Mouse (Mus musculus): ENCODE results near the gene Wdr31. TPM values are rescaled to one million over a fixed set of nuclear protein-coding genes. Genes with fewer than 3 reads are reported as not detected.

Gene Wdr31
- total and polyA plus RNA-seq, 2 experiments from 2014 or later: 13.1 to 25.9 TPM

DNA sequence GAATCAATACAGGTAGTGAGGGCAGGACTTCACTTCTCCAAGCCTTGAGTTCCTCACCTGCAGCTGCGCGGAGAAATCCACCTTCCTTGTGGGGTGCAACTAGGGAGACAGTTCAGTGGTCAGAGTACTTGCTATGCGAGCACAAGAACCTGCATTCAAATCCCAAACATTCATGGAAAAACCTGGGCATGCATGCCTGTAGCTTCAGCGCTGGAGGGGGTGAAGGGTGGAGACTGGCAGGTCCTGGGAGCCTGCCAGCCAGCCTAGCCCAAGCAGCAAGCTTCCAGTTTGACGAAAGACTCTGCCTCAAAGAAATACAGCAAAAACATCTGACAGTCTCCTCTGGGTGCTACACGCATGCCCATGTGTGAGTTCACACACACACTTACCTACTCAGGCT is 35.6 kb downstream of the Wdr31 start, which contains the start of gene Rnf183:
Rnf183 (minus strand) TSS at position 172 of the 400 bp plus-strand sequence.
- H3K9me3 ChIP-seq (ENCODE audit: low read length): no peaks in the 10 kb centered on the region
- H3K4me3 ChIP-seq (ENCODE audit: low read depth, low read length): no peak within 1 kb of the TSS
- H3K27me3 ChIP-seq (ENCODE audit: insufficient read depth, low read length): no peaks in the 10 kb centered on the region
- no peak within 1 kb of the TSS for H3K27ac ChIP-seq (ENCODE audit: low read depth, low read length)
- H3K36me3 ChIP-seq (ENCODE audit: insufficient read depth, low read length): no peaks in the 10 kb centered on the region
- DNase-seq (ENCODE audit: low spot score) (no peak), ATAC-seq (ENCODE audit: low FRiP score) (no peak)
- H3K4me1 ChIP-seq (ENCODE audit: insufficient read depth, low read length): no peaks in the 10 kb centered on the region
- H3K9ac ChIP-seq (replicated peaks; ENCODE audit: low read length, poor library complexity, severe bottlenecking): no peak within 1 kb of the TSS
- TF ChIP-seq CTCF (IDR thresholded peaks at IDR 0.05): no peak
- WGBS: 84% methylated on average over 6 of the region's 6 CpGs
- H3K4me2 ChIP-seq (ENCODE audit: low read depth, low read length, poor library complexity, severe bottlenecking): no peak within 1 kb of the TSS

DNA sequence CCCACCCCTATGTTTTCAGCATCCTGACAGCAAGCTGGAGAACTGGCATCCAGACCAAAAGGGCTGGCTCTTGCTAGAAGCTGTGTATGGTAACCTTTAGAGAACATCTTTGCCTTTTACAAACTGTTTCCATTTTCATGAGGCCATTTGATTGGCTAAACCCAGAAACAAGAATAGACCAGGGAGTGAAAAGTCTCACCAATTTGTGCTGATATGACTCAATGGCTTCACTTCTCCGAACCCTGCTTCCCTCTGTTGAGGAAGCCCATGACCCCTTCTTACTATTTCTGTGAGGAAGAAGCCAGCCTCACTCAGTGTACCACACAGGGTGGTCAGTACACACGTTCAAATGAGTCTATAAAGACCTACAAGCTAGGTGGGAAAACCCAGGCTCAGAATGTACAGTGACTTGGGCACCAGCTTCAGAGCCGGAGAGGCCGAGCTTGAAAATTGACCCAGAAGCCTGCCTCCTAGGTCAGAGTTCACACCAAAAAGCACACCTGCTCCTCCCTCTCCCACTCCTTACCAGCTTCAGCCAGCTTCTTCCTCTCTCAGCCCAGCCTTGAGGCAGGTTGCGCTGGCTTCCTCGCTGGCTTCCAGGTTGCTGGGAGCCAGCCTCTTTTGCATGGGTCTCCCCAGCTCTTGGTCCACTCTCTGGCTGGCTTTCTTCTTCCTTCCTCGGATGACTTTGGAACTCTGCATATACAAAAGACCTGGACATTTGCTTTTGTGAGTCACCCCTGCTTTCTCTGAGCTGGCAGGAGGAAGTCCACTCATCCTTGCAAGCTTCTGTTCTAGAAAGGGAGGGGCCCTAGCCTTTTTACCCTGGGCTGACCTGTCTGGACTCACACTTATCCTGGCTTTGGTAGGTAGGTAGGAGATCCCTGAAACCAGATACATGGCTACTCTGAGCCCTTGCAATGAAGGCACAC is 36.5 kb downstream of the Wdr31 start:
- H3K9ac ChIP-seq (replicated peaks; ENCODE audit: low read length, poor library complexity, severe bottlenecking): no peak overlapping the region
- ATAC-seq (ENCODE audit: low FRiP score): no peak
- no peak overlapping the region for H3K4me3 ChIP-seq (ENCODE audit: low read depth, low read length)
- no peaks in the 10 kb centered on the region for H3K27me3 ChIP-seq (ENCODE audit: insufficient read depth, low read length)
- H3K9me3 ChIP-seq (ENCODE audit: low read length): no peaks in the 10 kb centered on the region
- H3K4me2 ChIP-seq (ENCODE audit: low read depth, low read length, poor library complexity, severe bottlenecking): no peak overlapping the region
- DNase-seq (ENCODE audit: low spot score): no peak
- TF ChIP-seq CTCF (IDR thresholded peaks at IDR 0.05): no peak
- H3K36me3 ChIP-seq (ENCODE audit: insufficient read depth, low read length): no peaks in the 10 kb centered on the region
- H3K4me1 ChIP-seq (ENCODE audit: insufficient read depth, low read length): no peaks in the 10 kb centered on the region
- H3K27ac ChIP-seq (ENCODE audit: low read depth, low read length): no peak overlapping the region
- 76% methylated on average over 7 of the region's 7 CpGs for WGBS

DNA sequence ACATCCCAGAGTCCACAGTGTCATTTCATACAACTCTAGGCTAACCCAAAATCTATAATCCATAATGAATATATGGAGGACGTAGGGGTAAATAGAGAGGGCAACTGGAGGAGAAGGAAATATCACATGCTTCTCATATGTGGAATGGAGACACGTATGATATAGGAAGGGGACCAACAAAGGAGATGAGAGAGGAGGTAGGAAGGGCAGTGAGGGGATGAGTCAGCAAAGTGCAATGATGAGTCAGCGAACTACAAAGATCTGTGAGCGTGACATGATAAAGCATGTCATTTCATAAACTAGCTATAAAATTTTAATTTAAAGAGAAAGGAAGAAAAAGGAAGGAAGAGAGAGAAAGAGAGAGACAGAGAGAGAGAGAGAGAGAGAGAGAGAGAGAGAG is 39.2 kb downstream of the Wdr31 start:
- no peak overlapping the region for H3K27ac ChIP-seq (ENCODE audit: low read depth, low read length)
- no peaks in the 10 kb centered on the region for H3K27me3 ChIP-seq (ENCODE audit: insufficient read depth, low read length)
- WGBS: 84% methylated on average over 4 of the region's 4 CpGs
- H3K4me1 ChIP-seq (ENCODE audit: insufficient read depth, low read length): no peaks in the 10 kb centered on the region
- H3K9me3 ChIP-seq (ENCODE audit: low read length): no peaks in the 10 kb centered on the region
- H3K4me2 ChIP-seq (ENCODE audit: low read depth, low read length, poor library complexity, severe bottlenecking): no peak overlapping the region
- no peaks in the 10 kb centered on the region for H3K36me3 ChIP-seq (ENCODE audit: insufficient read depth, low read length)
- H3K4me3 ChIP-seq (ENCODE audit: low read depth, low read length): no peak overlapping the region
- DNase-seq (ENCODE audit: low spot score) (no peak), ATAC-seq (ENCODE audit: low FRiP score) (no peak)
- no peak for TF ChIP-seq CTCF (IDR thresholded peaks at IDR 0.05)
- no peak overlapping the region for H3K9ac ChIP-seq (replicated peaks; ENCODE audit: low read length, poor library complexity, severe bottlenecking)

DNA sequence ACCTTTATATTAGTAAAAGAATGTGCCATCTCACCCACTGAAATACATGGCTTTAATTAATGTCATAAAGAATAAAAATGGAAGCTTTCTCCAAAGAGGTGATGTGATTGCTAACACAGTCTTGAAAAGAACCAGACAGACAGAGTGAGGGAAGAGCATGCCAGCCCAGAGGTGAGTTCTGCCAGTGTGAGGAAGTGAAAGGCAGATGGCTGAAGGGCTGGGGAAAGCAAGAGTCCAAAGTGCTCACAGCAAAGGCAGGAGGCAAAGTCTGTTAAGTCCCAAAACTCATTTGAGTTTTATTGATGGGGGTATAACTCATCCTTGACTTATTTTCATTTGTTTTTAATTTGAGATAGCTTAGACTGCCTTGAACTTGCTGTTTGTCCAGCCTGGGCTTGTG is 40.0 kb downstream of the Wdr31 start:
- ATAC-seq (ENCODE audit: low FRiP score) (no peak), DNase-seq (ENCODE audit: low spot score) (no peak)
- Histone ChIP-seq H3K36me3 (ENCODE audit: insufficient read depth, low read length) (no peaks in the 10 kb centered on the region), H3K9me3 (ENCODE audit: low read length) (no peaks in the 10 kb centered on the region), H3K9ac (replicated peaks; ENCODE audit: low read length, poor library complexity, severe bottlenecking) (no peak overlapping the region), H3K4me1 (ENCODE audit: insufficient read depth, low read length) (no peaks in the 10 kb centered on the region), H3K27me3 (ENCODE audit: insufficient read depth, low read length) (no peaks in the 10 kb centered on the region), H3K4me2 (ENCODE audit: low read depth, low read length, poor library complexity, severe bottlenecking) (no peak overlapping the region), H3K27ac (ENCODE audit: low read depth, low read length) (no peak overlapping the region), H3K4me3 (ENCODE audit: low read depth, low read length) (no peak overlapping the region)
- TF ChIP-seq CTCF (IDR thresholded peaks at IDR 0.05): no peak

DNA sequence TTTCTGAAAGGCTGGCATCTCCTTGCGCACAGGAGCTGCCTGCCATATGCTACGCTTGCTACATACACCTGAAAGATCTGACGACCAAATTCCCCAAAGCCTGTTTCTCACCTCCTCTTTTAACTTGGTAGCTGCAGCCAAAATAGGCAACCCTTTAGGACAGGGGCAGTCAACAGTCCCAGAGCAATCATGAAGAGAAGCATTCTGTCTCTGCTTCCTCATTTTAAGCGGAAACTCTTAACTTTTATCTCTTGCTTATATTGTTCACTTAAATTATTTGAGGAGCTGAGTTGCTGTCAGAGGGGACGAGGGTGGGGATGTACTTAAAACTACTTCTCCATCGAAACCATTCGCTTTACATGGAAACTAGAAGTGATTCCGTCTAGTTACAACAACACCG is 41.1 kb downstream of the Wdr31 start:
- DNase-seq (ENCODE audit: low spot score): no peak
- Histone ChIP-seq H3K4me1 (ENCODE audit: insufficient read depth, low read length) (no peaks in the 10 kb centered on the region), H3K27ac (ENCODE audit: low read depth, low read length) (no peak overlapping the region), H3K36me3 (ENCODE audit: insufficient read depth, low read length) (peaks cover 4% of the 10 kb centered on the region), H3K9me3 (ENCODE audit: low read length) (no peaks in the 10 kb centered on the region), H3K4me3 (ENCODE audit: low read depth, low read length) (no peak overlapping the region), H3K9ac (replicated peaks; ENCODE audit: low read length, poor library complexity, severe bottlenecking) (no peak overlapping the region), H3K27me3 (ENCODE audit: insufficient read depth, low read length) (no peaks in the 10 kb centered on the region), H3K4me2 (ENCODE audit: low read depth, low read length, poor library complexity, severe bottlenecking) (no peak overlapping the region)
- no peak for TF ChIP-seq CTCF (IDR thresholded peaks at IDR 0.05)
- 87% methylated on average over 9 of the region's 9 CpGs for WGBS
- ATAC-seq (ENCODE audit: low FRiP score): no peak

DNA sequence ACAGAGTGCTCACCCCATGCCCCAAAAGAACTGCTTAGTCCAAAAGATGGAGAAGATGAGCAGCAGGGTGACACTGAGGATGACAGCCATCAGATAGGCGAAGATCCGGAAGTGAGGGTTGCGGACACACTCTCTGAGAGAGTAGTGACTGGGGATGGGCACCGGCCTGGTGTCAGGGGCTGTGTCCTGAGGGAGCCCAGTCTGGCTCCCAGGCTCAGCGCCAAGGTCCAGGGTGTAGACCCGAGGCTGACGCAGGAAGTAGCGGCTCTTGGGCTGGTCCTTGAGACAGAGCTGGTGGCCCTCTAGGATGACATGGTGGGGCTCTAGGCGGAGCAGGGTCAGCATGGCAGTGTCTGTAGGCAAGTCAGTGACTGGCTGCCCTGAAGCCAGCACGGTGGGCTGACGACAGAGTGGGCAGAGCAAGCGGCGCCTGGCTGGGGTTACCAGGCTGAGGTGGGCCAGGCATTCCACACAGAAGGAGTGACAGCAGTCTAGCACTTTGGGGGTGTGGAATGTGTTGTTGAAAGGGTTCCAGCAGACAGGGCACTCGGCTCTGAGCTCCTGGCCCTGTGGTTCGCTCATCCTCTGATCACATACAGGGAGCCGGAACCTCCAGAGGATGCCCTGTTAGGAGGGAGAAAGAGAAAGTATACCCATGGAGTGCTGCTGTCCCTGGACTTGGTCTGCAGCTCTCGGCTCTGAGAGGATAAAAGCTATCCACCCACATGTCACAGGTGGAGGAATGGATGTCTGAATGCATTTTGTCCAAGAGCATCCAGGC is 42.5 kb downstream of the Wdr31 start:
- Histone ChIP-seq H3K4me2 (ENCODE audit: low read depth, low read length, poor library complexity, severe bottlenecking) (no peak overlapping the region), H3K36me3 (ENCODE audit: insufficient read depth, low read length) (peaks cover 15% of the 10 kb centered on the region), H3K9me3 (ENCODE audit: low read length) (no peaks in the 10 kb centered on the region), H3K27me3 (ENCODE audit: insufficient read depth, low read length) (no peaks in the 10 kb centered on the region), H3K9ac (replicated peaks; ENCODE audit: low read length, poor library complexity, severe bottlenecking) (no peak overlapping the region), H3K27ac (ENCODE audit: low read depth, low read length) (no peak overlapping the region), H3K4me3 (ENCODE audit: low read depth, low read length) (no peak overlapping the region), H3K4me1 (ENCODE audit: insufficient read depth, low read length) (no peaks in the 10 kb centered on the region)
- no peak for ATAC-seq (ENCODE audit: low FRiP score)
- whole genome bisulfite sequencing: 80% methylated on average over 17 of the region's 17 CpGs
- no peak for DNase-seq (ENCODE audit: low spot score)
- TF ChIP-seq CTCF (IDR thresholded peaks at IDR 0.05): no peak
